Mouse (Mus musculus): ENCODE results near the gene Plcxd2. TPM values are rescaled to one million over a fixed set of nuclear protein-coding genes. Genes with fewer than 3 reads are reported as not detected.

Plcxd2 gene
- total RNA-seq (2021) (under 1 TPM; 0.10 to 0.18 TPM), polyA plus RNA-seq (2012; rRNA removed) (0.18 and 0.26 TPM in 2 replicates)
- long read RNA-seq = 0 reads

DNA sequence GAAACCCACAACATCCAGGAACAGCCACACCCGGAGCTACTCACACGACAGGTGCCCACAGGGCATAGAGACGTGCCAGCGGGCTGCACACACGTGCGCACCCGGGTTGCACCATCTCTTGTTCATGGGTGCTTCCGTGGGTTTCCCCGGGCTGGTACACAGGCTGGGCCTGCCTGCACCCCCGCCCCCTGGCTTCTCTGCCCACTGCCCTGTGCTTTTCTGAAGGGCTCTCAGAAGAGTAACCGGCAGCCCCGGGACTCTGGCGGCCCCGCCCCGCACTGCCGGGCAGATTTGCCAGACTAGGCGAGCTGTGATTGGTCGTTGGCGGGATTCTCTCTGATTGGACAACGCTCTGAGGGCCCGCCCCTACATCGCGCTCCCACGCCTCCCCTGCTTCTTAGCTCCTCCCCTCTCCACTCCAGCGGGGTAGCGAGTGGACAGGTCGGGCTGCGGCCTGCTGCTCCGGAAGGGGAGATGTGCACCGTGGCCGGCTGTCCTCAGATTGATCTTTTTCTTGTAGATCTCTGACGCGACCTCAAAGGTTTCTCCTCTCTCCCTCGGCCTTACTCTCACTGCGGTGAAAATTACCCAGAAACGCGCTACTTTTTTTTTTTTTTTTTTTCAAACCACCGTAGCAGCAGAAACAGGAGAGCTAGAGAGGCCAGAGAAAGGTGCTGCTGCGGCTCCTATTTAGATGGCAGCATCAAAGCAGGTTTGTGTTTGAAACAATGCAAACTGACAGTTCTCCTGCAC, at the start of gene Plcxd2:
Plcxd2 (minus strand) TSS at position 66 of the 753 bp plus-strand sequence.
- under 1% methylated on average over 39 of the region's 39 CpGs for WGBS
- H3K9ac ChIP-seq (ENCODE audit: low read depth, low read length) = peak within 1 kb of the TSS; percentile 63

DNA sequence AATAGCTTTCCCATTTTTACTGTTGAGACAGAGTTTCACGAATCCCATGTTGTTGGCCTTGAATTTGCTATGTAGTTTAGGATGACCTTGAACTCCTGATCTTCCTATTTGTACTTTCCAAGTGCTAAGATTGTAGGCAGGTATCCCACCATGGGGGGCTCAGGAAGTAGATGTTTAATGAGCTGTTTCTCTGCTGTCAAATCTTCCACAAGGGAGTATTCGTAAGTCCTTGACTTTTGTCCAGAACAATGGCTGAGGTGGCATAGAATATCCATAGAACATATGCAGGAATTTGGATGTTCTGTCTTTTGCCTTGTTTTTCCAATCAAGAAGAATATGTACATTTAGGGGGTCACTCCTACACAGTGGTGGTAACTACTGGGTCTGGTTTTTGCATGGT, 36.9 kb upstream of the Plcxd2 start:
- no peak for TF ChIP-seq CTCF (IDR thresholded peaks at IDR 0.05)
- no peak for TF ChIP-seq EP300 (IDR thresholded peaks at IDR 0.05; ENCODE audit: insufficient read depth, low read depth, low read length)
- TF ChIP-seq POLR2A (IDR thresholded peaks at IDR 0.05; ENCODE audit: insufficient read depth, low read depth, low read length) = no peak
- 72% methylated on average over 2 of the region's 2 CpGs for WGBS
- Histone ChIP-seq H3K9ac (ENCODE audit: low read depth, low read length) (no peak overlapping the region), H3K79me2 (replicated peaks; ENCODE audit: control insufficient read depth, insufficient read depth, low read length) (no peaks in the 10 kb centered on the region), H3K4me3 (no peak overlapping the region), H3K27ac (no peak overlapping the region), H3K4me1 (ENCODE audit: control insufficient read depth, insufficient read depth, low read length) (no peaks in the 10 kb centered on the region), H3K36me3 (ENCODE audit: control insufficient read depth, insufficient read depth, low read length) (no peaks in the 10 kb centered on the region), H3K27me3 (ENCODE audit: control insufficient read depth, insufficient read depth, low read length) (no peaks in the 10 kb centered on the region)
- intact Hi-C loops (cut with DNase I) = no loop called here
- DNase-seq = no peak

More for the DNA sequence above, at the start of gene Plcxd2:
- no peaks in the 10 kb centered on the region for H3K27me3 ChIP-seq (ENCODE audit: control insufficient read depth, insufficient read depth, low read length)
- H3K36me3 ChIP-seq (ENCODE audit: control insufficient read depth, insufficient read depth, low read length) = no peaks in the 10 kb centered on the region
- no peaks in the 10 kb centered on the region for H3K79me2 ChIP-seq (replicated peaks; ENCODE audit: control insufficient read depth, insufficient read depth, low read length)
- peak; percentile 96 for TF ChIP-seq POLR2A (IDR thresholded peaks at IDR 0.05; ENCODE audit: insufficient read depth, low read depth, low read length)
- TF ChIP-seq EP300 (IDR thresholded peaks at IDR 0.05; ENCODE audit: insufficient read depth, low read depth, low read length) = peak; percentile 48; the same call in 1 of the 2 replicates
- peak; percentile 23; the same call in 1 of the 2 replicates for TF ChIP-seq CTCF (IDR thresholded peaks at IDR 0.05)
- H3K4me1 ChIP-seq (ENCODE audit: control insufficient read depth, insufficient read depth, low read length) = peaks cover 2% of the 10 kb centered on the region
- peak within 1 kb of the TSS; percentile 73 for H3K27ac ChIP-seq
- peak within 1 kb of the TSS; percentile 75 for H3K4me3 ChIP-seq
- intact Hi-C loops (cut with DNase I) = no loop called here
- peak; percentile 95 to 96 for DNase-seq

DNA sequence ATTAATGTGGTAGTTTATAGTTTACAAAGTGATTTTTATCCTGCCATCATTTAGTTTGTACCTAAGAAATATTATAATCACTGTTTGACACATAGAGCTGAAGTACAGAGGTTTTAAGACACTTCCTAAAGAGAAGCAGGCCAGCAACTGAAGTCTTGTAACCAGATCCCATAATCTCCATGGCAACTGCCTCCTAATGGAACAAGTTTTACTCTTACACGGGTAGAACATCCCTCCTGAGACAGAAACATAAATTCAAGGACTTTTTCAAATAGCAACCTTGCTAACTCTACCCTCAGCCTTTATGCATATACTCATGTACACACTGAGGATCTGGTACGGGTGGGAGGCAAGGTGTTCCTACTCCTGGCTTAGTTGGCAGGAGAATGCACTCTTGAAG, 26.2 kb upstream of the Plcxd2 start:
- H3K27ac ChIP-seq = no peak overlapping the region
- no peaks in the 10 kb centered on the region for H3K36me3 ChIP-seq (ENCODE audit: control insufficient read depth, insufficient read depth, low read length)
- TF ChIP-seq POLR2A (IDR thresholded peaks at IDR 0.05; ENCODE audit: insufficient read depth, low read depth, low read length) (no peak), CTCF (IDR thresholded peaks at IDR 0.05) (no peak), EP300 (IDR thresholded peaks at IDR 0.05; ENCODE audit: insufficient read depth, low read depth, low read length) (no peak)
- H3K9ac ChIP-seq (ENCODE audit: low read depth, low read length) = no peak overlapping the region
- intact Hi-C loops (cut with DNase I) = no loop called here
- no peaks in the 10 kb centered on the region for H3K79me2 ChIP-seq (replicated peaks; ENCODE audit: control insufficient read depth, insufficient read depth, low read length)
- DNase-seq = no peak
- no peak overlapping the region for H3K4me3 ChIP-seq
- H3K4me1 ChIP-seq (ENCODE audit: control insufficient read depth, insufficient read depth, low read length) = no peaks in the 10 kb centered on the region
- whole genome bisulfite sequencing = 46% methylated on average over 2 of the region's 2 CpGs
- H3K27me3 ChIP-seq (ENCODE audit: control insufficient read depth, insufficient read depth, low read length) = no peaks in the 10 kb centered on the region

DNA sequence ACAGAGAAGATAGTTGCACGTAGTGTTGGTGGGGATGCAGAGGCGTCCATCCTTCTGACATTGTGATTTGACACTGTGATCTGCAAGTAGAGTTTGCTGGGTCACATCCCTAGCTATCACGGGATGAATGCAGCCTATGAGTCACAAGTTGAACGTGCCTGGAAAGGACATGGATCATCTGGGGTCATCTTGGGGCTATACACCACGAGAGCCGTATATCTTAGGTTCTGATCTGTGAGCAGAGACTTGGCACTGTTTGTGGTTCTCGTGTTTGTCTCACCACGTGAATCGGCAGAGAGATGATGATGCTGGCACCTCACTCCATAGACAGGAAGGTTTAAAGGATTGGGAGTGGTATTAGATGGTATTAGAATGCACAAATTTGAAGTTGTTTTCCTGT, 23.9 kb upstream of the Plcxd2 start:
- WGBS = 59% methylated on average over 9 of the region's 9 CpGs
- TF ChIP-seq CTCF (IDR thresholded peaks at IDR 0.05) (no peak), POLR2A (IDR thresholded peaks at IDR 0.05; ENCODE audit: insufficient read depth, low read depth, low read length) (no peak), EP300 (IDR thresholded peaks at IDR 0.05; ENCODE audit: insufficient read depth, low read depth, low read length) (no peak)
- Histone ChIP-seq H3K4me3 (no peak overlapping the region), H3K27ac (no peak overlapping the region), H3K36me3 (ENCODE audit: control insufficient read depth, insufficient read depth, low read length) (no peaks in the 10 kb centered on the region), H3K79me2 (replicated peaks; ENCODE audit: control insufficient read depth, insufficient read depth, low read length) (no peaks in the 10 kb centered on the region), H3K9ac (ENCODE audit: low read depth, low read length) (no peak overlapping the region), H3K27me3 (ENCODE audit: control insufficient read depth, insufficient read depth, low read length) (no peaks in the 10 kb centered on the region), H3K4me1 (ENCODE audit: control insufficient read depth, insufficient read depth, low read length) (no peaks in the 10 kb centered on the region)
- intact Hi-C loops (cut with DNase I) = no loop called here
- DNase-seq = no peak

DNA sequence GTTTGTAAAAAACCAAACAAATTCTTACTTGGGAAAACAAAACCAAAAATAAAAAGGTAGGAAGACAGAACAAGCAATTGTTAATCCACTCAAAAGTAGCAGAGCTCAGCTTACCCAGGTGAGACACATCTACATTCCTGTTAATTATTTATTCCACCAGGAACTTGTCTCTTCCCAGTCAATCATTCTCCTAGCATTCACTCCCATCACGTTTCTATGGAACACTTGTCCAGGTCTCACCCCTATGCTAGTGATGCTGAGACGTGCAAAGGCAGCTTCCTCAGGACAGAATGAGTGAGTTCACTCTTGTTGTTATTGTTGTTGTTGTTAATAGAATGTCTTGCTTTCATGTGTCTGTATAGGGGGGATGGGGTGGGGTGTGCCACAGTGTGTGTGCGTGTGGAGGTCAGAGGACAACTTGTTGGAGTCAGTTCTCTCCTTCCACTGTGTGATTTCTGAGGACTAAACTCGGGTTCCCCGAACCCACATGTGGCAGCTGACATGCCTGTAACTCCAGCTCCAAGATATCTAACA, 13.0 kb upstream of the Plcxd2 start:
- intact Hi-C loops (cut with DNase I) = loop anchor here (1.0 to 5.0 kb wide), 4 partner anchors 32 to 338 kb away; partner anchors contain the start of gene Abhd10
- Histone ChIP-seq H3K27me3 (ENCODE audit: control insufficient read depth, insufficient read depth, low read length) (no peaks in the 10 kb centered on the region), H3K36me3 (ENCODE audit: control insufficient read depth, insufficient read depth, low read length) (no peaks in the 10 kb centered on the region), H3K27ac (no peak overlapping the region), H3K4me3 (no peak overlapping the region), H3K9ac (ENCODE audit: low read depth, low read length) (no peak overlapping the region), H3K4me1 (ENCODE audit: control insufficient read depth, insufficient read depth, low read length) (no peaks in the 10 kb centered on the region), H3K79me2 (replicated peaks; ENCODE audit: control insufficient read depth, insufficient read depth, low read length) (no peaks in the 10 kb centered on the region)
- DNase-seq = no peak
- WGBS = 65% methylated on average over 5 of the region's 5 CpGs
- no peak for TF ChIP-seq POLR2A (IDR thresholded peaks at IDR 0.05; ENCODE audit: insufficient read depth, low read depth, low read length)

Measured in heart, adult 2 months (tissue).